Mouse (Mus musculus): ENCODE results near the gene Cyp46a1. TPM values are rescaled to one million over a fixed set of nuclear protein-coding genes. Genes with fewer than 3 reads are reported as not detected.

The Cyp46a1 gene
- polyA plus RNA-seq, 1 experiment: 1.8 TPM

- H3K27ac ChIP-seq (ENCODE audit: insufficient read depth, low read length): no peak overlapping the region
- H3K4me3 ChIP-seq (ENCODE audit: insufficient read depth, low read length): no peak overlapping the region
- TF ChIP-seq CTCF (IDR thresholded peaks at IDR 0.05; ENCODE audit: borderline replicate concordance, insufficient read depth, low read length) (no peak), POLR2A (IDR thresholded peaks at IDR 0.05; ENCODE audit: low read depth, low read length) (no peak)
- no peaks in the 10 kb centered on the region for H3K4me1 ChIP-seq (ENCODE audit: control insufficient read depth, insufficient read depth, low read length)
Measured at GRCm38 (mm10) chr12:108410416-108411208, 76.4 kb downstream of the Cyp46a1 start.

Other genes with a start within 250 kb of the Cyp46a1 start
- 66.6 and 73.7 TPM in 2 replicates for gene Setd3, start 155.1 kb upstream of the Cyp46a1 start, polyA plus RNA-seq (2011; ENCODE audit: insufficient read length, low read depth, missing spikeins)
- gene Ccnk, start 154.8 kb upstream of the Cyp46a1 start, polyA plus RNA-seq (2011; ENCODE audit: insufficient read length, low read depth, missing spikeins): 31.0 and 35.6 TPM in 2 replicates
- 1.6 and 2.7 TPM in 2 replicates for gene Ccdc85c, start 59.0 kb upstream of the Cyp46a1 start, polyA plus RNA-seq (2011; ENCODE audit: insufficient read length, low read depth, missing spikeins)
- 4.8 and 5.0 TPM in 2 replicates for gene Hhipl1, start 28.1 kb upstream of the Cyp46a1 start, polyA plus RNA-seq (2011; ENCODE audit: insufficient read length, low read depth, missing spikeins)
- 40.5 and 48.0 TPM in 2 replicates for gene Eml1, start 36.6 kb downstream of the Cyp46a1 start, polyA plus RNA-seq (2011; ENCODE audit: insufficient read length, low read depth, missing spikeins)
- gene Evl, start 220.3 kb downstream of the Cyp46a1 start, polyA plus RNA-seq (2011; ENCODE audit: insufficient read length, low read depth, missing spikeins): 58.7 and 80.6 TPM in 2 replicates

All from embryonic fibroblast, embryonic 13.5 days (primary cell).